16 mouse cellular contexts compared by ENCODE assay signal in genomic region chr8:9404651-9405050, GRCm38 (mm10).
"Had no signal": no experiment of that assay in that cellular context is flagged by ENCODE, and none has a peak within 500 bp of the region (broad histone marks: within the 10 kb centered on the region; RNA-seq: fewer than 3 reads in every experiment).

No protein-coding gene starts in this region.

- H3K9me3 ChIP-seq: neural tube, embryonic 13.5 days; neural tube, embryonic 15.5 days; stomach, embryonic 15.5 days had no signal

- H3K4me1 ChIP-seq: neural tube, embryonic 13.5 days; stomach, embryonic 15.5 days had no signal

- H3K27me3 ChIP-seq: neural tube, embryonic 13.5 days; neural tube, embryonic 15.5 days; stomach, embryonic 15.5 days had no signal

- H3K4me2 ChIP-seq: neural tube, embryonic 13.5 days; neural tube, embryonic 15.5 days; stomach, embryonic 15.5 days had no signal

- DNase-seq: retina, postnatal 1 day; right cerebral cortex, adult 18-20 months; right cerebral cortex, postnatal 14 days; right cerebral cortex, postnatal 25 days; right cerebral cortex, postnatal 4 days; spleen, adult 18-20 months; thymus, adult 18-20 months; thymus, adult 2 months; thymus, postnatal 14 days; thymus, postnatal 25 days; thymus, postnatal 36 days; thymus, postnatal 4 days had no signal

- H3K36me3 ChIP-seq: neural tube, embryonic 13.5 days; neural tube, embryonic 15.5 days; stomach, embryonic 15.5 days had no signal

- H3K9ac ChIP-seq: neural tube, embryonic 13.5 days; neural tube, embryonic 15.5 days; stomach, embryonic 15.5 days had no signal

- H3K4me3 ChIP-seq: neural tube, embryonic 13.5 days; neural tube, embryonic 15.5 days; stomach, embryonic 15.5 days had no signal

- H3K27ac ChIP-seq: neural tube, embryonic 13.5 days; neural tube, embryonic 15.5 days; stomach, embryonic 15.5 days; stomach, postnatal 0 days had no signal
